Mouse (Mus musculus) forebrain, postnatal 0 days (tissue): ENCODE measurements around the gene Pitx2. TPM values are rescaled to one million over a fixed set of nuclear protein-coding genes. Genes with fewer than 3 reads are reported as not detected.
A peak's percentile ranks its signal among the peaks of the same experiment; 100 is the strongest.

Experiments used
- ATAC-seq: fragments of 200-750 bp; cut with Nextera tagmentation; 2 replicates; pipeline ENCODE4 v1.8.0; 2017; ENCODE audit warnings: mild to moderate bottlenecking, moderate library complexity
- DNase-seq: peaks from one replicate; pipeline ENCODE4 v3.0.0-alpha.2; 2015
- H3K27ac ChIP-seq: fragments of 300-500 bp; sonication (generic); 2 replicates; pipeline ENCODE4 v1.5.1; 2014; ENCODE audit warnings: low read depth, mild to moderate bottlenecking, antibody characterized with exemption, low read length, moderate library complexity, mixed read lengths
- H3K27me3 ChIP-seq: fragments of 300-500 bp; sonication (generic); 2 replicates; pipeline ENCODE4 v1.6.1; 2014; ENCODE audit warnings: mild to moderate bottlenecking, low read length, mixed read lengths; ENCODE audit not compliant: insufficient read depth
- H3K36me3 ChIP-seq: fragments of 300-500 bp; sonication (generic); 2 replicates; pipeline ENCODE4 v1.6.1; 2014; ENCODE audit warnings: mild to moderate bottlenecking, moderate library complexity; ENCODE audit not compliant: insufficient read depth
- H3K4me1 ChIP-seq: fragments of 300-500 bp; sonication (generic); 2 replicates; pipeline ENCODE4 v1.6.1; 2014; ENCODE audit warnings: antibody characterized with exemption; ENCODE audit not compliant: insufficient read depth
- H3K4me2 ChIP-seq: fragments of 300-500 bp; sonication (generic); 2 replicates; pipeline ENCODE4 v1.6.1; 2014; ENCODE audit warnings: low read depth, mild to moderate bottlenecking, moderate library complexity
- H3K4me3 ChIP-seq: fragments of 300-500 bp; sonication (generic); 2 replicates; pipeline ENCODE4 v1.5.1; 2014; ENCODE audit warnings: low read depth, low read length, mixed read lengths
- H3K9ac ChIP-seq: fragments of 300-500 bp; sonication (generic); 2 replicates; pipeline ENCODE4 v1.6.1; 2014; ENCODE audit warnings: mild to moderate bottlenecking
- H3K9me3 ChIP-seq: fragments of 300-500 bp; sonication (generic); 2 replicates; pipeline ENCODE4 v1.6.1; 2016; ENCODE audit warnings: low read length
- CTCF ChIP-seq: sonication (generic); IDR thresholded peaks from 2 replicates; pipeline ENCODE4 v1.5.1; 2016; ENCODE audit warnings: antibody characterized with exemption, control low read depth, low read depth
- WGBS: fragments of 180-500 bp; shearing (Covaris S2); extraction: QIAGEN DNeasy Blood & Tissue Kit; methylation state at CpG from one replicate; pipeline ENCODE4 v1.1.7; 2014; 5-methylcytosine and 5-hydroxymethylcytosine counted together
- polyA plus RNA-seq: library from polyadenylated mRNA; unstranded; fragments of >200 nt; fragmentation: Nextera tagmentation; extraction: Ambion mirVana; gene quantifications from 2 replicates; pipeline ENCODE4 v1.2.1, GENCODE M21; 2015
- total RNA-seq: library from RNA; depleted of rRNA; stranded (reverse); fragments of >200 nt; gene quantifications from 2 replicates; pipeline ENCODE4 v1.2.3, GENCODE M21; 2014

Gene Pitx2
- total and polyA plus RNA-seq, 2 experiments from 2014 or later = 7.2 to 10.5 TPM

- Histone ChIP-seq H3K27ac (no peak overlapping the region), H3K9ac (no peak overlapping the region), H3K36me3 (no peaks in the 10 kb centered on the region), H3K4me3 (no peak overlapping the region), H3K4me2 (no peak overlapping the region), H3K4me1 (peaks cover 4% of the 10 kb centered on the region; the same call in 1 of the 2 replicates), H3K27me3 (peaks cover 90% of the 10 kb centered on the region), H3K9me3 (no peaks in the 10 kb centered on the region)
- 2% methylated on average over 24 of the region's 24 CpGs for WGBS
- ATAC-seq (no peak), DNase-seq (peak; percentile 25)
- no peak for TF ChIP-seq CTCF
These were observed 7.8 kb downstream of the Pitx2 start for GRCm38 (mm10) chr3:129207231-129208030.

- no peak overlapping the region for H3K9ac ChIP-seq
- DNase-seq = no peak
- no peak overlapping the region for H3K4me3 ChIP-seq
- H3K36me3 ChIP-seq = no peaks in the 10 kb centered on the region
- peaks cover 4% of the 10 kb centered on the region; the same call in 1 of the 2 replicates for H3K4me1 ChIP-seq
- no peak overlapping the region for H3K4me2 ChIP-seq
- H3K27me3 ChIP-seq = peaks cover 91% of the 10 kb centered on the region
- ATAC-seq = no peak
- TF ChIP-seq CTCF = no peak
- H3K27ac ChIP-seq = no peak overlapping the region
- no peaks in the 10 kb centered on the region for H3K9me3 ChIP-seq
- WGBS = 2% methylated on average over 7 of the region's 7 CpGs
These were observed 8.3 kb downstream of the Pitx2 start for GRCm38 (mm10) chr3:129208031-129208380.

DNA sequence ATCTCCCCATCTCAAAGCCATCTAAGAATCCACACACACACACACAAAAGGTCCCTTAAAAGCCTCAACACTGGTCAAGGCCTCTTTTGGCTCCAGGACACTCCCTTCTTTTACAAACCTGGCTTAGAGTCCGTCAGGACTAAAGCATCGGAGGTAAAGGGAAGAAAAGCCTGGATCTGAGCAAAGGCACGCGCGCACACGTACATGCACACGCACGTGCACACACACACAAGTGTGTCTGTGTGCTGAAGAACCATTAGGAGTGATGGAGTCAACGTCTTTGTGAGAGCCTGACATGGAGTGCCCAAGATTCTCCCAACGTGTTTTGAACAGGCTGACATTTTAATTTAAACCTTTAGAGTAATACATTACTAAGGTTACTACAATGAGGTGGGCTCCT is 8.7 kb downstream of the Pitx2 start:
- no peak overlapping the region for H3K27ac ChIP-seq
- H3K27me3 ChIP-seq = peaks cover 92% of the 10 kb centered on the region
- TF ChIP-seq CTCF = no peak
- no peaks in the 10 kb centered on the region for H3K36me3 ChIP-seq
- H3K9ac ChIP-seq = no peak overlapping the region
- no peaks in the 10 kb centered on the region for H3K9me3 ChIP-seq
- no peak overlapping the region for H3K4me3 ChIP-seq
- peak; percentile 17 for DNase-seq
- under 1% methylated on average over 10 of the region's 10 CpGs for WGBS
- no peak overlapping the region for H3K4me2 ChIP-seq
- H3K4me1 ChIP-seq = peaks cover 4% of the 10 kb centered on the region; the same call in 1 of the 2 replicates
- ATAC-seq = no peak

GRCm38 (mm10) chr3:129209266-129209665 is 9.6 kb downstream of the Pitx2 start:
- WGBS = 3% methylated on average over 4 of the region's 4 CpGs
- ATAC-seq = no peak
- TF ChIP-seq CTCF = no peak
- Histone ChIP-seq H3K4me1 (peaks cover 6% of the 10 kb centered on the region), H3K36me3 (no peaks in the 10 kb centered on the region), H3K9ac (no peak overlapping the region), H3K9me3 (no peaks in the 10 kb centered on the region), H3K27me3 (peaks cover 92% of the 10 kb centered on the region), H3K4me2 (no peak overlapping the region), H3K4me3 (no peak overlapping the region), H3K27ac (no peak overlapping the region)
- no peak for DNase-seq

- no peak overlapping the region for H3K4me2 ChIP-seq
- H3K4me3 ChIP-seq = no peak overlapping the region
- no peak for TF ChIP-seq CTCF
- WGBS = under 1% methylated on average over 4 of the region's 4 CpGs
- H3K27ac ChIP-seq = no peak overlapping the region
- H3K9me3 ChIP-seq = no peaks in the 10 kb centered on the region
- ATAC-seq (no peak), DNase-seq (peak; percentile 4)
- peaks cover 3% of the 10 kb centered on the region; the same call in 1 of the 2 replicates for H3K4me1 ChIP-seq
- H3K36me3 ChIP-seq = no peaks in the 10 kb centered on the region
- no peak overlapping the region for H3K9ac ChIP-seq
- peaks cover 92% of the 10 kb centered on the region for H3K27me3 ChIP-seq
These were observed 10.1 kb downstream of the Pitx2 start for GRCm38 (mm10) chr3:129209771-129210170.

DNA sequence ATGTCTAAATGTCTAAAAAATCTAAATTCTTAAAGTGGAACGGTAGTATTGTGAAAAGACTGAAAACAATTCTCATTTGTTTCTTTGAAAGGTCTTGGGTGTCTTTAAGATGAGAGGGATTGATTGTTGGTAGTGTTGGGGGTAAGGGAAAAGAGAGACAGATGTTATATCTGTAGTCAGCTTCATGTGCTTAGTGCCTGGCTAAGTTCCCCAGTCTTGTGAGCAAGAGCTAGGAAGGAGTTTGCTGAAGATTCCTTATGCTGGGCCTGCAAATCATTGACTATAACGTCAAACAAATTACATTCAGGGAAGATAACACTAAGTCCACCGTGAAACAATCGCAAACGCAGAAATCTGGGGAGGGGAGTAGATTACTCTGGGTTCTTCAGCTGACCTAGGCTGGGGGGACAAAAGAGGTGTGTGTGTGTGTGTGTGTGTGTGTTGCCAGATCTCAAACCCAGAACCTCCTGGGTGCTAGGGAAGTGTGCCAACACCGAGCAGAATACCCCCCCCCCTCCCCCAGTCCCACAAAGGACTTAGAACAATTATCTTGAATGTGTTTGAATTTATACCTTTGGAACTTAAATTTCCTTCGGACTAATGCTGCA is 12.5 kb downstream of the Pitx2 start:
- no peaks in the 10 kb centered on the region for H3K9me3 ChIP-seq
- DNase-seq (peak; percentile 13), ATAC-seq (no peak)
- WGBS = 4% methylated on average over 7 of the region's 7 CpGs
- peaks cover 3% of the 10 kb centered on the region; the same call in 1 of the 2 replicates for H3K4me1 ChIP-seq
- no peak overlapping the region for H3K4me3 ChIP-seq
- no peak overlapping the region for H3K9ac ChIP-seq
- peaks cover 79% of the 10 kb centered on the region for H3K27me3 ChIP-seq
- no peak overlapping the region for H3K27ac ChIP-seq
- H3K4me2 ChIP-seq = no peak overlapping the region
- no peak for TF ChIP-seq CTCF
- H3K36me3 ChIP-seq = no peaks in the 10 kb centered on the region

DNA sequence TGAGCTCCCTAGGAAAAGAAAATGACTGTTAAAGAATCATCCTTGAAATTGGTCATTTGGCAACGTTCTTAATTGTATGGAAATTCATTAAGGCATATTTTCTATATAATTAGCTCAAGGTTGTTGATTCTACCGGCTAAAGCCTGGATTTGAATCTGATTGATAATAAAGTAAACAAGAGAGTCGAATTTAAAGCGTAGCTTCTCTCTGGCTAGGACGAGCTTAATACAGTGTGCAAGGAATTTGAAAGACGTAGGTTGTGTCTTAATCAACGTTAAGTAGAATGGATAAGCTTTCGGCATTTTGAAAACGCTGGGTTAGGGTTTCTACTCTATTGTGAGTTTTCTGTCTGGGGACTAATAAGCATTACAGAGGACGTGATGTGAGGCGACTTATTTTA is 13.1 kb downstream of the Pitx2 start:
- no peak for TF ChIP-seq CTCF
- Histone ChIP-seq H3K4me3 (no peak overlapping the region), H3K9me3 (no peaks in the 10 kb centered on the region), H3K27me3 (peaks cover 75% of the 10 kb centered on the region), H3K36me3 (no peaks in the 10 kb centered on the region), H3K4me1 (peaks cover 3% of the 10 kb centered on the region; the same call in 1 of the 2 replicates), H3K4me2 (no peak overlapping the region), H3K9ac (no peak overlapping the region), H3K27ac (no peak overlapping the region)
- ATAC-seq (no peak), DNase-seq (peak; percentile 44)
- 2% methylated on average over 11 of the region's 11 CpGs for WGBS
